Mouse (Mus musculus): Measurements from ENCODE around the gene Kxd1. TPM values are rescaled to one million over a fixed set of nuclear protein-coding genes. Genes with fewer than 3 reads are reported as not detected.

Kxd1 gene
- polyA plus RNA-seq, 1 experiment from 2014 or later, result 44.5 TPM

DNA sequence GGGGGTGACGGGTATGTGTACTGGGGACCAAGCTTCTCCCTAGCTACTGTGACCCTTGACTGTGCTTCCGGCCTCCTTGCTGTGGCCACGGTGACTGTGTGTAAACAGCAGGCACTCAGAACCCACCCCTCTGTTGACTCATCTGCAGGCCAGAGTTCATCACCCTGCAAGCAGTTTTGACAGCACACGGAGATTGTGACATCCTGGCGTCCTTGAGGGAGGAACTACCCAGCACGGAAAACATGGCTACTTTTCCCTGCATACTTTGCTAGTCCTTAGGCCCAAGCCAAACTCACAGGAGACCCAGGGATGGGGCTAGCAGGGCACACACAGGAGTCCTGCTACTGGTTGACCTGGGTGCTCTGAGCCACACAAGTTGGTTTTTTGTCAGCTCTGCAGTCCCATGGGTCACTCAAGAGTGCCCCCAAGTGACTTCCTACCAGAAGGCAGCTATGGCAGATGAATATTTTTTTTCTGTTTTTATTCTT is 16.5 kb upstream of the Kxd1 start:
- H3K4me2 ChIP-seq (replicated peaks), result no peak overlapping the region
- H3K4me1 ChIP-seq (replicated peaks), result peaks cover 35% of the 10 kb centered on the region
- H3K27ac ChIP-seq, result no peak overlapping the region
- H3K9ac ChIP-seq (replicated peaks), result no peak overlapping the region
- H3K4me3 ChIP-seq (replicated peaks), result no peak overlapping the region
- 85% methylated on average over 6 of the region's 6 CpGs for WGBS
- no peaks in the 10 kb centered on the region for H3K36me3 ChIP-seq
- ATAC-seq, result no peak
- no peaks in the 10 kb centered on the region for H3K9me3 ChIP-seq
- no peaks in the 10 kb centered on the region for H3K27me3 ChIP-seq

DNA sequence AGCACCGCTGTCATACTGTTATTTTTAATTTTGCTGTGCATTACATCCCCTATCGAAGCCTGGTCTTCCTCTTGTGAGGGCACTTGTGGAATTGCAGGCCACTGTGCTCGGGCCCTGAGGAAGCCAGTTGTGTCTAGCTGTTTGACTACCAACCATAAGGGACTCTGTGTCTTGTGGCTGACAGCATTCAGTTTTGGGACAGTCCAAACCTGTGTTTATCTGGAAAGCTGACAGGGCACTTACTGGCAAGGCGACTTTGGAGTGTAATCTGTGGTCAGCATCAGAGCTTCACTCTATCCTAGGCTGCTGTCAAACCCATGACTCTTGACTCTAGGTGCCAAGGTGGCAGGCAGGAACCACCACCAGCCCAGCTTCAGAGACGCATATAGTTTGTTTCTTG is 13.3 kb upstream of the Kxd1 start:
- no peaks in the 10 kb centered on the region for H3K9me3 ChIP-seq
- no peak overlapping the region for H3K27ac ChIP-seq
- peak overlapping the region; percentile 80 for H3K4me2 ChIP-seq (replicated peaks)
- WGBS, result 86% methylated on average over 5 of the region's 5 CpGs
- peak overlapping the region; percentile 84 for H3K4me3 ChIP-seq (replicated peaks)
- H3K4me1 ChIP-seq (replicated peaks), result peaks cover 41% of the 10 kb centered on the region
- peaks cover 11% of the 10 kb centered on the region for H3K36me3 ChIP-seq
- no peaks in the 10 kb centered on the region for H3K27me3 ChIP-seq
- no peak for ATAC-seq
- peak overlapping the region; percentile 88 for H3K9ac ChIP-seq (replicated peaks)

DNA sequence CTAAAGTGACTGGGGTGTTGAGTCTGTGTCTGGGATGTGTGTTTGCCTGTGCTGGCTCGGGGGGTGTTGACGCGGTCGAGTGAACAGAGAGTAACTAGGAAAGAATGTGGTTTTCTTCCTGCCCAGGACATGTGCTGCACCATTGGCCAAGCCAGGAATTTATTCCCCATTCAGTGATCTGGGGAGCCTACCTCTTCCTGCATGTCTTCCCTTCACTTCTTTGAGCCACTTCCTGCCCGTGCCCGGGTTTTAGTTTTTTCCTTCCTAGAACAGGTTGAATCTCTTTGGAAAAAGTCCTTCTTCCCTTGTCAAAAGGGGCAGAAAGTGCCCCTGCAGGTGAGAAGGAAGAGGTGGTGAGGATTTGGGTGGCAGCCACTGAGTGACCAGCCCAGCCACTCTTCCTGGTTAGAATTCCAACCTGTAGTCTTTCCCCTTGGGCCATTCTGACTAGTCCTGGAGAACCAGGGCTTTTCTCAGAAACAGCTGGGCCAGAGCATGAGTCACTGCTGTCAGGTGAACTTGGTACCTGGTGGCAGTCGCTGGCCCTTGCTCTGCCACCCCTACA is 12.8 kb upstream of the Kxd1 start:
- WGBS, result 57% methylated on average over 7 of the region's 7 CpGs
- ATAC-seq, result no peak
- H3K9me3 ChIP-seq, result no peaks in the 10 kb centered on the region
- peak overlapping the region; percentile 80 for H3K4me2 ChIP-seq (replicated peaks)
- H3K27me3 ChIP-seq, result no peaks in the 10 kb centered on the region
- peak overlapping the region; percentile 88 for H3K9ac ChIP-seq (replicated peaks)
- peaks cover 15% of the 10 kb centered on the region for H3K36me3 ChIP-seq
- peak overlapping the region; percentile 84 for H3K4me3 ChIP-seq (replicated peaks)
- 0 out of 2 replicates have a peak overlapping the region, but pooled peaks have one; percentile 91 for H3K27ac ChIP-seq
- H3K4me1 ChIP-seq (replicated peaks), result peaks cover 41% of the 10 kb centered on the region

DNA sequence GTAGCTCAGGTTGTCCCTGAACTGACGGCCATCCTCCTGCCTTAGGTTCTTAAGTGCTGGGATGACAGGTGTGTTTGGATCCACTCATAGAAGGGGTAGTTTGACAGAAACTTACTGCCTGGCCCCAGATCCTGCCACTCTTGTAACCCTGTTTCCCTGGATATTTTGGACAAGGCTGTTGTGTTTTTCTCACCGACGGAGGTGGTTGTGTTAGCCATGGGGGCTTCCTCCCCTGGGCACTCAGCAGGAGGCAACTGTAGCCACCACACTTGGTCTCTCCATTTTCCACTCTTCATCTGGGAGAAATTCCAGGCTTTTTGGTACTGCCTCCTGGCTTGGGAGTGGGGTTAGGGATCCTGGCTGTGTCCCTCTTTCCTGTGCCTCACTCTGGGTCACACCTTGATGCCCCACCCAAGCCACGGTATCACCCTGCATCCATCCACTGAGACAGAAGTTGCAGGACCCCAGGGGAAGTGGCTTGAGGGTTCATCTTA is 12.3 kb upstream of the Kxd1 start:
- H3K4me1 ChIP-seq (replicated peaks), result peaks cover 41% of the 10 kb centered on the region
- no peaks in the 10 kb centered on the region for H3K27me3 ChIP-seq

DNA sequence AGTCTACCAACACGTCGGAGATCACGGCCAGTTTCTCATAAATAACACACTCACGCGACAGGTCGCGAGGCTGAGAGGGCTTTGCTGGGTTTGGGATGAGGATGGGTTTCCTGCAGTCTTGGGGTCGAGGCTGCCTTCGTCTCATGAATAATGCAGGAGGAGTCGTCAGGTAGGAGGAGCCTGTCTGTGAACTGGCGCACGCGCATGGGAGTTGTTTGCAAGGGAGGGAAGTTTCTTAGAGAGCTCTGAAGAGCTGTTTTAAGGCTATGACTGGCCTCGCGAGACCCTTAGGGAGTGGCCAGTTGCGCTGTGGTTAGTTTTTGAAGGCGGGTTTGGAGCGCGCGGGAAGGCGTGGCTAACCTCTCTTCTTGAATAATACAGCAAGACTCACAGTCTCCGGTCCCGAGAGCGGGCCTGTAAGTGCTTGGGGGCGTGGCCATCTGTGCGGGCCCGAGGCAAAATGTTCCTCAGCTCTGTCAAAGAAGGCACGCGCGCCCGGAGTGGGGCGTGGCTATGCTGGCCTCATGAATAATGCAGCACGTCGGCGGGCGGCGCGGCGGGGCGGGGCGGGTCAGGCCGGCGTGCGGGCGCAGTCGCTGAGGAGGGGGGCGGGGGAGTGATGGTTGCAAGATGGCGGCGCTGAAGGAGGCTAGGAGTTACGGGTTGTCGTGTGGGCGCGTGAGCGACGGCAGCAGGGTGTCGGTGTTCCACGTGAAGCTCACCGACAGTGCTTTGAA is 11.5 kb upstream of the Kxd1 start, which contains the start of gene Ell:
Ell (plus strand) TSS at position 381 of the 737 bp plus-strand sequence.
- H3K9ac ChIP-seq (replicated peaks), result peak within 1 kb of the TSS; percentile 88
- WGBS, result under 1% methylated on average over 57 of the region's 58 CpGs
- no peaks in the 10 kb centered on the region for H3K27me3 ChIP-seq
- ATAC-seq, result peak; percentile 85
- H3K4me1 ChIP-seq (replicated peaks), result peaks cover 41% of the 10 kb centered on the region
- H3K36me3 ChIP-seq, result peaks cover 28% of the 10 kb centered on the region
- peak within 1 kb of the TSS; percentile 84 for H3K4me3 ChIP-seq (replicated peaks)
- H3K27ac ChIP-seq, result peak within 1 kb of the TSS; percentile 91
- H3K9me3 ChIP-seq, result no peaks in the 10 kb centered on the region
- H3K4me2 ChIP-seq (replicated peaks), result peak within 1 kb of the TSS; percentile 80

More for the DNA sequence above, 12.3 kb upstream of the Kxd1 start:
- no peaks in the 10 kb centered on the region for H3K9me3 ChIP-seq
- 12% methylated on average over 4 of the region's 4 CpGs for WGBS
- no peak for ATAC-seq
- peak overlapping the region; percentile 88 for H3K9ac ChIP-seq (replicated peaks)
- peak overlapping the region; percentile 84 for H3K4me3 ChIP-seq (replicated peaks)
- peak overlapping the region; percentile 80 for H3K4me2 ChIP-seq (replicated peaks)
- H3K27ac ChIP-seq, result peak overlapping the region; percentile 91
- H3K36me3 ChIP-seq, result peaks cover 20% of the 10 kb centered on the region

DNA sequence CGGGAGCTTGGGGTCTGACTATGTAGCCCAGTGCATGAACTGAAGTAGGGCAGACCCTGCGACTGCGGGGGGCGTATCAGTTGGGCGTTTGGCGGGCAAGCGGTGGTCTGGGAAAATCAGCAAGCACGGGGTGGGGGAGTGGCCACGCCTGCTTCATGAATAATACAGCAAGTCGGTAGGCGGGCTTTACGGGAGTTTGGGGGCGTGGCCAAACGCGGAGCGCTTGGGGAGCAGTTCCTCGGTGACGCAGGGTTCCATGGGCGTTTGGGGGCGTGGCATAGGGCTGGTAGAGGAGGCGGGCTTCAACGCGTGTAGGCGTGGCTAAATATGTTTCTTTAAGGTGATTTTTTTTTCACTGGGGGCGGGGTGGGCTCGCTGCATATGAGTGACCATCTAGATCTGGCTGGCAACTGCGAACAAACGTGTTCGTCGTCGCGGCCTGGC is 10.9 kb upstream of the Kxd1 start:
- peak overlapping the region; percentile 91 for H3K27ac ChIP-seq
- ATAC-seq, result peak; percentile 77
- peak overlapping the region; percentile 80 for H3K4me2 ChIP-seq (replicated peaks)
- no peaks in the 10 kb centered on the region for H3K27me3 ChIP-seq
- H3K4me1 ChIP-seq (replicated peaks), result peaks cover 36% of the 10 kb centered on the region
- 0 out of 2 replicates have a peak overlapping the region, but pooled peaks have one; percentile 32 for H3K9ac ChIP-seq (replicated peaks)
- WGBS, result under 1% methylated on average over 32 of the region's 32 CpGs
- H3K4me3 ChIP-seq (replicated peaks), result peak overlapping the region; percentile 84
- peaks cover 34% of the 10 kb centered on the region for H3K36me3 ChIP-seq
- no peaks in the 10 kb centered on the region for H3K9me3 ChIP-seq

DNA sequence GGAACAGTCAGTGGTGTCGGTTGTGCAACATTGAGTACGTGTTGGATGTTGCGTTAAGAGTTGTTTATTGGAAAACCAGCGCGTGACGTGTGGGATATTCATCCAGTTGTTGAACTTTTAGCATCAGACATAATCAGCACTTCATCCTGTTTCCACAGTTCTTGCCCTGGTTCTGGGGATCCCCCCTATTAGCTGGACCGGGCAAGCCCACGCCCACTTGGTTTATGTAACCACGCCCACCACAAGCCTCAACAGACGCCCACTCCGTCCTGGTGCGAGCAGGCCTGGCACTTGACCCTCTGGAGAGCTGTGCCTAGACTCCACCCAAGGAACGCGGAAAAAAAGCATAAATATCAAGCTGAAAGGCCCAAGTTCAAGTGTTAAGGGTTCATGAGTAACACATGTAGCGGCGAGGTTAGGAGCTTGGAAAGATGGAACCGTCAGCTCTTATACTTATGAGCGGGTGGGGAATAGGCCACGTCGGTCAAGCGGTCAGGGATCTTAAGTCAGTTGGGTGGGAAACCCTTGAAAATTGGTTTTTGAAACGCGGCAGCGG is 10.3 kb upstream of the Kxd1 start:
- peak overlapping the region; percentile 80 for H3K4me2 ChIP-seq (replicated peaks)
- no peaks in the 10 kb centered on the region for H3K27me3 ChIP-seq
- 16% methylated on average over 24 of the region's 24 CpGs for WGBS
- H3K9ac ChIP-seq (replicated peaks), result 0 out of 2 replicates have a peak overlapping the region, but pooled peaks have one; percentile 32
- peak overlapping the region; percentile 91 for H3K27ac ChIP-seq
- peak; percentile 41 for ATAC-seq
- H3K4me1 ChIP-seq (replicated peaks), result peaks cover 32% of the 10 kb centered on the region
- peaks cover 40% of the 10 kb centered on the region for H3K36me3 ChIP-seq
- no peaks in the 10 kb centered on the region for H3K9me3 ChIP-seq
- peak overlapping the region; percentile 84 for H3K4me3 ChIP-seq (replicated peaks)

DNA sequence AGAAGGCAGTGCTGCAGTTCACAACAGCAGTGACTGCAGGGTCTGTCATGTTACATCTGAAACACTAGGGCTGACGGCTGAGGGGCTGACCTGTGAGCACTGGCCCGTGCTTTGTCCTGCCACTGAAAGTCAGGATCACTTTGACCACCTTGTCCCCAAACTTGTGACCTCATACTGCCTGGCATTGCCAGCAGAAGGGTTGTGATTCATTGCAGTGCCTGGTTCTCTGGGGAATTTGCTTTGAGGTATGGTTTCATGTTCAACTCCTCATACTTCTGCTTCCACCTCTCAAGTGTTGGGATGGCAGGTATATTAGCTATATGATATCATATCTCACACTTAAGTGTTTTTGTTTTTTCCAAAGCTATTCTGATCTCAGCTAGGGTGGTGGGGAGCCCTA is 7.9 kb upstream of the Kxd1 start:
- H3K9me3 ChIP-seq, result no peaks in the 10 kb centered on the region
- H3K4me2 ChIP-seq (replicated peaks), result no peak overlapping the region
- H3K27me3 ChIP-seq, result no peaks in the 10 kb centered on the region
- ATAC-seq, result no peak
- 95% methylated on average over 2 of the region's 2 CpGs for WGBS
- no peak overlapping the region for H3K27ac ChIP-seq
- peaks cover 15% of the 10 kb centered on the region for H3K4me1 ChIP-seq (replicated peaks)
- peaks cover 64% of the 10 kb centered on the region for H3K36me3 ChIP-seq
- no peak overlapping the region for H3K9ac ChIP-seq (replicated peaks)
- no peak overlapping the region for H3K4me3 ChIP-seq (replicated peaks)

DNA sequence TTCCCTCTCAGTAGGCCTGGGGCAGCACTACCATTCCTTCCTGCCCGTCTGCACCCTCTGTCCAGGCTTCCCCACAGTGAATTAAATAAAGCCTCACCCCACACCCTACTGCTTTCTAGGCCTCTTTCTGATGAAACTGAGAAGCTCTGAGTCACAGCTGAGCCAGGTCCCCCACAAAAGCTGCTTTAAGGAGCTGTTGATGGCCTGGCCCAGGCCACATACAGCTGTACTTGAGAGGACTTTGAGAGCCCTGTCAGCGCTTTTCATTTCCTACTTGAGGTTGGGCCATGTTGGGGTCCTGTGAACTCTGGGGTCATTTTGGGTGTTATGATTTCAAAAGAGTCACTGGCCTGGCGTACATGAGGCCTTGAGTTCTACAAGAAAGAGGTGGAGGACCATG is 7.5 kb upstream of the Kxd1 start:
- H3K4me2 ChIP-seq (replicated peaks), result no peak overlapping the region
- H3K4me3 ChIP-seq (replicated peaks), result no peak overlapping the region
- no peaks in the 10 kb centered on the region for H3K9me3 ChIP-seq
- H3K27me3 ChIP-seq, result no peaks in the 10 kb centered on the region
- no peak overlapping the region for H3K27ac ChIP-seq
- H3K36me3 ChIP-seq, result peaks cover 68% of the 10 kb centered on the region
- ATAC-seq, result no peak
- H3K9ac ChIP-seq (replicated peaks), result 0 out of 2 replicates have a peak overlapping the region, but pooled peaks have one; percentile 10
- peaks cover 10% of the 10 kb centered on the region for H3K4me1 ChIP-seq (replicated peaks)
- WGBS, result 92% methylated on average over 3 of the region's 3 CpGs

DNA sequence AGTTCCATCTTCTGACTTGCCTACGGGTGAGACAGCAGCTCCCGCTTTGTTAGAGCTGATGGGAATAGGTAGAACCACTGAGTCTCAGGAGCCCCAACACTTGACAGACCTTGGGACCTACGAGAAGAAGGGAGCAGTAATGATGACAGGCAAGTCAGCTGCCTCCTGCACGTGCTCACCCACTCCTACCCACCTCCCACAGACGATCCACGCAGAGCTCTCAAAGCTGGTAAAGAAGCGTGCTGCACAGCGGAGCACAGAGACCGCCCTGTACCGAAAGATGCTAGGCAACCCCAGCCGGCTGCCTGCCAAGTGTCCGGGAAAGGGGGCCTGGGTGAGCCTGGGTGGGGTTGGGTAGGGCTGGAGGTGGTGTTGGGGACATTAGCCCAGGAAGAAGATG is 6.5 kb upstream of the Kxd1 start:
- H3K4me3 ChIP-seq (replicated peaks), result no peak overlapping the region
- peaks cover 75% of the 10 kb centered on the region for H3K36me3 ChIP-seq

DNA sequence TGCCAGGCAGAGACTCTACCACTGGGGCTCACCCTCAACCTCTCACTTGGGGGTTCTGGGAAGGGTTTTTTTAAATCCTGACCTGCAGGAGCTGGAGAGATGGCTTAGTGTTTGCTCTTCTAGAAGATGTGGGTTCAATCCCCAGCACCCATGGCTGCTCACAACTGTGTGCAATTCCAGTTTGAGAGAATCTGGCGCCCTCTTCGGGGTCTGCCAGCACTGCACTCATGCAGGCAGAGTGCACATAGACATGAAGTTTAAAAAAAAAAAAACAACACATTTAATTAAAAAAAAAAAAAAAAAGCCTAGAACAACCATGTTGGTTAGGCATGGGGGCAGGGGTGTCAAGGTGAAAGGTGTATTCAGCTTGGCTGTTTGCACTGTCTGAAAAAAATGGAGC is 2.6 kb upstream of the Kxd1 start:
- Histone ChIP-seq H3K27ac (no peak overlapping the region), H3K9me3 (no peaks in the 10 kb centered on the region), H3K4me2 (replicated peaks) (no peak overlapping the region), H3K9ac (replicated peaks) (no peak overlapping the region), H3K36me3 (peaks cover 57% of the 10 kb centered on the region), H3K27me3 (no peaks in the 10 kb centered on the region), H3K4me3 (replicated peaks) (no peak overlapping the region), H3K4me1 (replicated peaks) (peaks cover 33% of the 10 kb centered on the region)
- 88% methylated on average over 2 of the region's 2 CpGs for WGBS
- no peak for ATAC-seq

More for the DNA sequence above, 6.5 kb upstream of the Kxd1 start:
- Histone ChIP-seq H3K27ac (no peak overlapping the region), H3K9me3 (no peaks in the 10 kb centered on the region), H3K27me3 (no peaks in the 10 kb centered on the region), H3K4me1 (replicated peaks) (peaks cover 14% of the 10 kb centered on the region), H3K9ac (replicated peaks) (no peak overlapping the region), H3K4me2 (replicated peaks) (no peak overlapping the region)
- ATAC-seq, result no peak
- WGBS, result 95% methylated on average over 12 of the region's 12 CpGs

DNA sequence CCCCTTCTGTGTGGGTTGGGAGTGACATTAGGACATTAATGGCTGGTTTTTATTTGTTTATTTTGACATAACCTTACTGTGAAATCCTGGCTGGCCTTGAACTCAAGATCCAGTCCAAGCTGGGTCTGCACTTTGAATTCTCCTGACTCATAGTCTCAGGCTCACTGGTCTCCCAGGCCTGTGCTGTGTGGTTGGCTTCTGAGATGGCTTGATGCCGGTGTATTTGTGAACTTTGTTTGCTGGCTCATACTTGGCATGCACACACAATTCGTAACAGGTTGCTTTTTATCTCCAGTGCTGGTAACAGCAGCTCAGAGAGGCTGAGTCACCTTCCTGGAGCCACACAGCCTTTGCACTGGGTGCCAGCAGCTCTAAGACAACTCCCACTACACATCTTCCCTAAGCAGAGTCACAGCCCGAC is 2.0 kb upstream of the Kxd1 start:
- Histone ChIP-seq H3K9ac (replicated peaks) (no peak overlapping the region), H3K4me1 (replicated peaks) (peaks cover 33% of the 10 kb centered on the region), H3K36me3 (peaks cover 52% of the 10 kb centered on the region), H3K27me3 (no peaks in the 10 kb centered on the region), H3K9me3 (no peaks in the 10 kb centered on the region), H3K27ac (no peak overlapping the region), H3K4me3 (replicated peaks) (no peak overlapping the region), H3K4me2 (replicated peaks) (no peak overlapping the region)
- WGBS, result 98% methylated on average over 3 of the region's 3 CpGs
- no peak for ATAC-seq

All from midbrain, embryonic 13.5 days (tissue).